Mouse (Mus musculus) liver, adult 2 months (tissue): ENCODE data around the gene Atxn7l1. TPM values are rescaled to one million over a fixed set of nuclear protein-coding genes. Genes with fewer than 3 reads are reported as not detected.

Source experiments
- DNase-seq: peaks from one replicate; pipeline ENCODE4 v3.0.0-alpha.2; 2011; ENCODE audit warnings: low read depth, low spot score; ENCODE audit errors: extremely low read depth
- H3K27ac ChIP-seq: fragments of 200-500 bp; replicated peaks from 2 replicates; pipeline ENCODE4 v1.5.1; 2012; ENCODE audit warnings: low read depth, mild to moderate bottlenecking, control low read depth, inconsistent platforms, low read length; ENCODE audit not compliant: insufficient read depth
- H3K27me3 ChIP-seq: fragments of 200-500 bp; 2 replicates; pipeline ENCODE4 v1.6.1; 2012; ENCODE audit warnings: mild to moderate bottlenecking, moderate library complexity, low read length, inconsistent platforms; ENCODE audit not compliant: control insufficient read depth, insufficient read depth
- H3K36me3 ChIP-seq: fragments of 200-500 bp; 2 replicates; pipeline ENCODE4 v1.6.1; 2012; ENCODE audit warnings: low read length, inconsistent platforms; ENCODE audit not compliant: control insufficient read depth, insufficient read depth
- H3K4me1 ChIP-seq: fragments of 200-500 bp; 2 replicates; pipeline ENCODE4 v1.6.1; 2011; ENCODE audit warnings: low read length; ENCODE audit not compliant: control insufficient read depth, insufficient read depth
- H3K4me3 ChIP-seq: fragments of 200-500 bp; 2 replicates; pipeline ENCODE4 v1.5.1; 2011; ENCODE audit warnings: low read depth, mild to moderate bottlenecking, control low read depth, low read length, moderate library complexity; ENCODE audit not compliant: insufficient read depth
- H3K79me2 ChIP-seq: fragments of 200-500 bp; 2 replicates; pipeline ENCODE4 v1.6.1; 2012; ENCODE audit warnings: inconsistent platforms, mild to moderate bottlenecking, low read length, moderate library complexity; ENCODE audit not compliant: control insufficient read depth, insufficient read depth
- H3K9ac ChIP-seq: fragments of 200-500 bp; 2 replicates; pipeline ENCODE4 v1.6.1; 2012; ENCODE audit warnings: low read depth, mild to moderate bottlenecking, control low read depth, inconsistent platforms, low read length
- CTCF ChIP-seq: fragments of 200-500 bp; IDR thresholded peaks from 2 replicates; pipeline ENCODE4 v1.5.1; 2011; ENCODE audit warnings: low read depth, low read length, control low read depth
- POLR2A ChIP-seq: fragments of 200-500 bp; IDR thresholded peaks from 2 replicates; pipeline ENCODE4 v1.6.1; 2011; ENCODE audit warnings: low read length, control low read depth; ENCODE audit not compliant: insufficient read depth; ENCODE audit errors: extremely low read depth
- WGBS: fragments of 180-500 bp; shearing (Covaris S2); methylation state at CpG from one replicate; pipeline ENCODE4 v1.1.7; 2018; 5-methylcytosine and 5-hydroxymethylcytosine counted together
- polyA plus RNA-seq: library from polyadenylated mRNA; depleted of rRNA; stranded (reverse); fragments of >200 nt; gene quantifications from 2 replicates; pipeline ENCODE4 v1.2.3, GENCODE M21; 2012
- total RNA-seq: library from RNA; depleted of rRNA; stranded (reverse); fragments of >200 nt; gene quantifications from 2 replicates; pipeline ENCODE4 v1.2.3, GENCODE M21; 2014

The Atxn7l1 gene
- total and polyA plus RNA-seq, 2 experiments, result 6.1 to 16.2 TPM

DNA sequence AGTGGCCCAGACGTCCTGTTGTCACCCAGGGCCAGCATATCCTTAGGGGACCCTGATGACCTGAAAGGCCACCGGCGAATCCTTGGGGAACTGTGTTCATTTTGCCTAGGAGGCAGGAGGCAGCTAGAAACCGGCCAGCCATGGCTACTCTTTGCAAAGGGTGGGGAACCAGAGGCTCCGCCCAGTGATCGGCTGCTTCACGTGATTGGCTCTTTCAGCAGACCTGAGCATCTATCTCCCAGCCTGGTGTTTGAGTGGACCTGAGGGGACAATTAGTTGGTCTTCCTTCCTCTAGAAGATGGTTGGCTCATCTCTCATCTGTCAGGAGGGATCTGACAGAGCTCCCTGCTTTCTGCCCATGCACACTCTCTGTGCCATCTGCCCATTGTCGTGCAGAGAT is 19.2 kb downstream of the Atxn7l1 start:
- H3K27ac ChIP-seq, result no peak overlapping the region
- H3K9ac ChIP-seq, result no peak overlapping the region
- H3K79me2 ChIP-seq, result peaks cover 5% of the 10 kb centered on the region; the same call in 1 of the 2 replicates
- H3K27me3 ChIP-seq, result no peaks in the 10 kb centered on the region
- H3K4me3 ChIP-seq, result no peak overlapping the region
- no peak for DNase-seq
- no peaks in the 10 kb centered on the region for H3K36me3 ChIP-seq
- H3K4me1 ChIP-seq, result no peaks in the 10 kb centered on the region; the same call in 1 of the 2 replicates
- WGBS, result 67% methylated on average over 8 of the region's 8 CpGs
- TF ChIP-seq CTCF (no peak), POLR2A (no peak)

DNA sequence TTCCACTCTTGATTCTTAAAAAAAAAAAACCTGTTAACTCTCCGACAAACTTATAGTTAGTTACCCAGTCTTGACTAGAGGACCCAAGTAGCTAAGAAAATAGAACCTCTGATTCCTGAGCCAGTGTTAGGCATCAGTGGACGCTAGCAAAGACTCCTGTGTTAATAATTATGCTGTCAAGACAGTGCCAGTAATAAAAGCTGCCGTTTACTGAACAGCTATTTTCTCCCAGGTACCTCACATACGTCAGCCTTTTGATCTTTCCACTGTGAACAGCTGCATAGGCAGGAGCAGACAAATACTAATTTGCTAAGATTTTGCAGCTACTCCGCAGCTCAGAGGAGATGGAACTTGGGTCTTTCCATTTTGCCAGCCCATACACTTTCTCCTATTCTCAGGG is 20.1 kb downstream of the Atxn7l1 start:
- WGBS, result 87% methylated on average over 5 of the region's 5 CpGs
- H3K4me1 ChIP-seq, result no peaks in the 10 kb centered on the region; the same call in 1 of the 2 replicates
- H3K36me3 ChIP-seq, result no peaks in the 10 kb centered on the region
- no peak overlapping the region for H3K4me3 ChIP-seq
- H3K9ac ChIP-seq, result no peak overlapping the region
- no peak overlapping the region for H3K27ac ChIP-seq
- no peaks in the 10 kb centered on the region for H3K27me3 ChIP-seq
- peaks cover 5% of the 10 kb centered on the region; the same call in 1 of the 2 replicates for H3K79me2 ChIP-seq
- TF ChIP-seq POLR2A (no peak), CTCF (no peak)
- no peak for DNase-seq

DNA sequence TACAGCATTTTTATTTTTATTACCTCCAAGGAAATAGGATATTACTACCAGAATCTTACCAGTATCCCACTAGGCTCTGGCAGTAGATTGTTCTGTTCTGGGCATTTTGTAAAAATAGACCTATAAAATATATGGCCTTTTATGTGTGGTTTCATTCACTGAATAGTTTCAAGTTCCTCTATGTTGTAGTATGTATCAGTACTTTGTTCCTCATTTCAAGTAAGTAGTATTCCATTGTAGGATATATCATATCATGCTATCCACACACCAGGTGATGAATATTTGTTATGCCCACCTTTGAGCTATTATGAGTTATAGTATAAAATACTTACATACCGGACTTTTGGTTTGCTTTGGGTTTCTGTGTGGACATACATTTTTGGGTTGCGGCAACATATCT is 21.0 kb downstream of the Atxn7l1 start:
- no peak overlapping the region for H3K27ac ChIP-seq
- 99% methylated on average over 2 of the region's 2 CpGs for WGBS
- no peak overlapping the region for H3K4me3 ChIP-seq
- H3K36me3 ChIP-seq, result no peaks in the 10 kb centered on the region
- H3K27me3 ChIP-seq, result no peaks in the 10 kb centered on the region
- TF ChIP-seq CTCF, result no peak
- TF ChIP-seq POLR2A, result no peak
- H3K9ac ChIP-seq, result no peak overlapping the region
- H3K79me2 ChIP-seq, result peaks cover 5% of the 10 kb centered on the region; the same call in 1 of the 2 replicates
- no peaks in the 10 kb centered on the region; the same call in 1 of the 2 replicates for H3K4me1 ChIP-seq
- no peak for DNase-seq

DNA sequence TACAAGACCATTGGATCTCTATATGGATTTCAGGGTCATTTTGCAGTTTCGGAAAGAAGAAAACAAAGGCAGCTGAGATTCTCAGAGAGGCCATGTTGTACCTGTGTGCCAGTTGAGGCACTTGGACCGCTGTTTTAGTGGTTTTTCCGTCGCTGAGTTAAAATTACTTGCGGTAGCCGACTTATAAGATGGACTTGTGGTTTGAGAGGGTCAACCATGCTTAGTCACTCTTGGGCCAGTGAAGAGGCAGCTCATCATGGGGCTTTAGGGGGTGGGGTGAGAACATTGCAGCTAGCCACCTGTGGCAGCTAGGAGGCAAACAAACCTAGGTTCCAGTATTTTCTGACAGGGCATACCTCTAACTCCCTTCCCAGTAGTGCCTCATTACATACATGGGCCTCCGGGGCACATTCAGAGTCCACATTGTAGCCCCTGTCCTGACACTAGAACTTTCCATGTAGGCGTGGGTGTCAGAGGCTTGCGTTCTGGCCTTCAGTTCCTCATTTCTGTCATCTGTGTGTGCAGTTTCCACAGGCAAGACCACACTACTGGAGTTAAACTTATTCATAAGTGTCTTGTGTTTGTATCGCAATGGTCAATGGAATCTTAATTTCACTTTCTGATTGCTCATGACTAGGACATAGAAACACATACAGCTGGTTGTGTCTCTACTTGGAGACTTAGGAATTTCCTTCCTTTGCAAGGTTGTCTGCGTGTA is 22.4 kb downstream of the Atxn7l1 start:
- no peaks in the 10 kb centered on the region for H3K36me3 ChIP-seq
- 90% methylated on average over 11 of the region's 11 CpGs for WGBS
- no peak overlapping the region for H3K9ac ChIP-seq
- peaks cover 5% of the 10 kb centered on the region; the same call in 1 of the 2 replicates for H3K79me2 ChIP-seq
- no peak overlapping the region for H3K27ac ChIP-seq
- DNase-seq, result no peak
- H3K4me3 ChIP-seq, result no peak overlapping the region
- TF ChIP-seq CTCF, result no peak
- TF ChIP-seq POLR2A, result no peak
- H3K4me1 ChIP-seq, result peaks cover 7% of the 10 kb centered on the region
- no peaks in the 10 kb centered on the region for H3K27me3 ChIP-seq

DNA sequence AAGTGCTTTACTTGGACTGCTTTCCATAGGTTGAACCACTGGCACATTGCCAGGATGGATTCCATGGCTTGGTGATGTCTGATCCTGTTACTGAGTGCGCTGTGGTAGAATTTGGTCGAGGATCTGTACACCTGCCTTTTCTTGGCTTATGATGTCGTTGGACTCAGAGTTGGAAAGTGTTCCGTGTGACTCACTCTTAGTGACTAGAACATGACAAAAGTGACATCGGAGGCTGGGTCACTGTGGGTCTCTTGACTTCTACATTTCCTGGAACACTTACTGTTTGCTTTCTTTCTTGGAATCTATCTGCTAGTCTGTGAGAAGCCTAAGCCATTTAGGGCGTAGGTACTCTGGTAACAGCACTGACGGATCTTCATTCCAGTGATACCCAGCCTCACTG is 23.3 kb downstream of the Atxn7l1 start:
- no peaks in the 10 kb centered on the region for H3K36me3 ChIP-seq
- TF ChIP-seq POLR2A (no peak), CTCF (no peak)
- H3K27me3 ChIP-seq, result no peaks in the 10 kb centered on the region
- DNase-seq, result no peak
- WGBS, result 65% methylated on average over 7 of the region's 7 CpGs
- no peak overlapping the region for H3K9ac ChIP-seq
- H3K4me3 ChIP-seq, result no peak overlapping the region
- H3K79me2 ChIP-seq, result peaks cover 5% of the 10 kb centered on the region; the same call in 1 of the 2 replicates
- peaks cover 11% of the 10 kb centered on the region for H3K4me1 ChIP-seq
- H3K27ac ChIP-seq, result no peak overlapping the region

DNA sequence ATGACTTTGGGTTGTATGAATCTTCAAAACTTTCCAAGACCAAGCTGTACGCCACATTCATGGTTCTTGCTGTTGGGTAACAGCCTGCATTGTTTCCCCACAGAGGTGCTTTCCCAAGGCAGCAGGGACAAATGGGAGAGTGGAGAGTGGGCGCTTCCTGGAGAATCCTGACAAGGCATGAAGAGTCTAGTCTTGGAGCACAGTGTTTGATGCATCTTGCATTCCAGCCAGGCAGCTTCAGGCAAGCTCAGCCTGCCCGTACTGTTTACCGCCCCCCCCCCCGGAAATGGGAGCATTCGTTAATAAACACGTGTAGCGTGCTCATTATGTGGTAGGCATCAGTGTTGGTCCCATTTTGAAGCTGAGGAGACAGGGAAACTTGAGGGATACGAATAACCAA is 25.4 kb downstream of the Atxn7l1 start:
- DNase-seq, result no peak
- TF ChIP-seq CTCF (no peak), POLR2A (no peak)
- Histone ChIP-seq H3K79me2 (peaks cover 14% of the 10 kb centered on the region; the same call in 1 of the 2 replicates), H3K9ac (no peak overlapping the region), H3K4me1 (peaks cover 18% of the 10 kb centered on the region), H3K27me3 (no peaks in the 10 kb centered on the region), H3K27ac (no peak overlapping the region), H3K36me3 (no peaks in the 10 kb centered on the region), H3K4me3 (no peak overlapping the region)
- WGBS, result 91% methylated on average over 9 of the region's 9 CpGs
